Mouse (Mus musculus): ENCODE measurements at regions not wholly inside any gene's neighbourhood (a gene's known extent, or its start where the extent isn't known, plus 50 kb on each side); places are given as distances from the start of the nearest gene placed in this dataset.

DNA sequence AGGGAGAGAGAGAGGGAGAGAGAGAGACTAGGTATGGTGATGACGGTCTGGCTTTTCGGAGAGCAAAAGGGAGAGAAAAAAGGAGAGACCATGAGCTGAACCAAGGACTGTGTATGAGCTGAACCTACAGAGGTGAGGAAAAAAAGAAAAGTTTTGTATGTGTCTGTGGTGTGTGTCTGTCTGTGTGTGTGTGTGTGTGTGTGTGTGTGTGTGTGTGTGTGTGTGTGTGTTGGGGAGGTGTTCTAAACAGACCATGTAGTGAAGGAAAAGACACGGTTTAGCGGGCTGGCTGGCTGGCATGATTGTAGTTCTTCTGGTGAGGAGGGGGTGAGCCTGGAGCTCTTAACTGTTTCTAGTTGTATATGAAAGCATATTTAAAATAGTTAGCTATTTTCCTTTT lies 418.6 kb upstream of the Ubash3b start:
- Histone ChIP-seq H3K4me2 (peak overlapping the region; percentile 76), H3K4me3 (peak overlapping the region; percentile 85), H3K27me3 (replicated peaks) (no peaks in the 10 kb centered on the region), H3K9ac (peak overlapping the region; percentile 88), H3K27ac (ENCODE audit: poor library complexity, severe bottlenecking) (peak overlapping the region; percentile 82), H3K9me3 (replicated peaks) (no peaks in the 10 kb centered on the region), H3K4me1 (replicated peaks) (peaks cover 28% of the 10 kb centered on the region), H3K36me3 (no peaks in the 10 kb centered on the region)
- ATAC-seq (ENCODE audit: insufficient number of reproducible peaks, low FRiP score): peak; percentile 36; the same call in 1 of the 2 replicates
- WGBS: 1% methylated on average over 4 of the region's 4 CpGs

DNA sequence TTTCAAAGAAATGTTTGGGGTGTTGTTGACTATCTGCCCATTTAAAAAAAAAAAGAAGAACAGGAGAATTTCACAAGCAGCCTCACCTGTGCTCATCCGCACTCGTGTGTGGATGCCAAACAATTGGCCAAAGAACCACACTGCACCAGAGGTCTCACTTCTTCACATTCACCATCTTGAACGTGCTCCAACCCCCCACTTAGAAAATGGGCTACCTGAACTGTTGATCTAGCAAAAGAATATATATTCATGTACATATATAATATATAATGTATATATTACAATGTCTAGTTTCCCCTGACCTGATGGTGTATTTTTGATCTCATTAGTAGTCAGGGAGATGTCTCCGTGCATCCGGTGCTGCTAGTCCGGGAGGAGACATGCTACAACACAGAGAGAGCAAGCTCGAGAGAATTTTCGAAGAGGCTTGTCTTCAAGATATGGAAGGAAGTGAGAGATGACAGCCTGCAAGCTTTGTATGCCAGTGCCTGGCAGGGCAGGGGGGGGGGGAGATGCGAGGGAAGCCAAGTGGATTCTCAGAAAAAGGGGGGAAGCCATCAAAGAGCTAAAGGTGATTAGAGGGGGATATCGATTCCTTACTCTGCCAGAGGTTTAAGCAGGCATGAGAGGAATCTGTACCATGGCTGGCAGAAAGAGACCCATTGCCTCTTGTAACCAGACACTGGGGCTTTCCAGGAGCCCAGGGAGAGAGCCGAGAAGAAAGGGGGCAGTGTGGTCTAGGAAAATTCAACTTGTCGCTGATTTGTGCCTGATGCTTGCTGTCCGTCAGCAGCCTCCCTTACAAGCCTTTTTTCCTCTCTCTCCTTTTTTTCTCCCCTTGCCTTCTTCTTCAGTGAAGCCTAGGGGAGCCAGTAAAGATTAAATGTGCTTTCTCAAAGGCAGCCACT lies 417.9 kb upstream of the Ubash3b start:
- H3K27me3 ChIP-seq (replicated peaks): no peaks in the 10 kb centered on the region
- WGBS: 23% methylated on average over 13 of the region's 13 CpGs
- peak; percentile 66 for ATAC-seq (ENCODE audit: insufficient number of reproducible peaks, low FRiP score)
- H3K9ac ChIP-seq: peak overlapping the region; percentile 88
- H3K4me1 ChIP-seq (replicated peaks): peaks cover 28% of the 10 kb centered on the region
- no peaks in the 10 kb centered on the region for H3K9me3 ChIP-seq (replicated peaks)
- H3K36me3 ChIP-seq: no peaks in the 10 kb centered on the region
- peak overlapping the region; percentile 85 for H3K4me3 ChIP-seq
- H3K4me2 ChIP-seq: peak overlapping the region; percentile 76
- peak overlapping the region; percentile 82 for H3K27ac ChIP-seq (ENCODE audit: poor library complexity, severe bottlenecking)

DNA sequence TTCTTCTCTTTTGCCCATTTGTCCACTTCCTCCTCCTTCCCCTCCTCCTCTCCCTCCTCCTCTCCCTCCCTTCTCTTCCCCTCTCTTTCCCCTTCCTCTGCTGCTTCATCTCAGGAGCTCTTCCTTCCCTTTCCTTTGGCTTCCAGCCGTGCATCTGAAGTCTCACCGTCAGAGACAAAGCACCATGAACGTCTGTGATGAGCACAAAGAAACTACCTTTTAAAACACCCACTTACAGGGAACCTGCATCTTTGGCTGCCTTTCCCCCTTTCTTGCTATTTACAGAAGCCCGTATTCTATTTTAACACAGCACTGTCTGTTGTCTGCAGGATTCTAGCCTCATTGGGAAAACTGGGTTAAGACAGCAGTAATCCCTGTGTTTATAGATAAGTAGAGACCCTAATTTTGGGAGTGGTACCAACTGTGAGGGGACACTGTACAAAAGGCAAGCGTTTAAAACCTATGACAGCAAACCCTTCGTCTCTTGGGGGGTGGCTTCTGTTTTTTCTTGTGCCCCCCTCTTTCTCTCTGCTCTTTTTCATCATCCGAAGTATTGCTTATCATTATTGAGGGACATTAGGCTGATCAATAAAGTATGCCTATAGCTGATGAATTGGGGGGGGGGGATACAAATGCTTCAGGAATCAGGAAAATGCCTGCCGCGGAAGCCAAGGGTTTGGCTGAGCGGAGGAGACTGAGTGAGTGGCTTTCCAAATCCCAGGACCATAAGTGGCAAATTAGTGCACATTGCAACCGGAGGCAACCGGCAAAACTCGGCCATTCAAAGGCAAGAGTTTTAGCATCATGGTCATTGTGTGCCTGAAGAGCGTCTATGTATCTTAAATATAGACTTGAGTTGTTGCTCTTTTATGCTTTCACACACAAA lies 417.0 kb upstream of the Ubash3b start:
- H3K36me3 ChIP-seq: no peaks in the 10 kb centered on the region
- H3K4me2 ChIP-seq: no peak overlapping the region
- H3K9ac ChIP-seq: no peak overlapping the region
- no peak overlapping the region for H3K27ac ChIP-seq (ENCODE audit: poor library complexity, severe bottlenecking)
- H3K27me3 ChIP-seq (replicated peaks): no peaks in the 10 kb centered on the region
- peaks cover 24% of the 10 kb centered on the region for H3K4me1 ChIP-seq (replicated peaks)
- WGBS: 67% methylated on average over 14 of the region's 14 CpGs
- no peak for ATAC-seq (ENCODE audit: insufficient number of reproducible peaks, low FRiP score)
- no peak overlapping the region for H3K4me3 ChIP-seq
- no peaks in the 10 kb centered on the region for H3K9me3 ChIP-seq (replicated peaks)

DNA sequence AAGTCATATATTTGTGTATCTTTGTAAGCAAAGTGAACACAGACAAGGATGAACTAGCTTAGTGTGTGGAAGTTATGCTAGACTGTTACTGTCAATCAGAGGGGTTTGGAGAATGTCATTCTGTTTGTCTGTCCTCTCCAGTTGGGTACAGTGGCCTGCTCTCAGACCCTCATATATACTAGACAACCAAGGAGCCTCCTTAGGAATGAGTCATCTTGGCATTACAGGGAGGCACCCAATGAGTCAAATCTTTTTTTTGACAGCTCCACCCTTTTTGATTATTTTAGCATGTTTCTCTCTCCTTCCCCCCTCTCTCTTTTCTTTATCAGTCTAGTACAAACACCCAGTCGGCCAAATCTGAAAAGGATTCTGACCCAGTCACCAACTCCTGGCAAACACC lies 416.3 kb upstream of the Ubash3b start:
- Histone ChIP-seq H3K4me3 (no peak overlapping the region), H3K9ac (no peak overlapping the region), H3K36me3 (no peaks in the 10 kb centered on the region), H3K4me2 (no peak overlapping the region), H3K4me1 (replicated peaks) (peaks cover 22% of the 10 kb centered on the region), H3K27ac (ENCODE audit: poor library complexity, severe bottlenecking) (no peak overlapping the region), H3K9me3 (replicated peaks) (no peaks in the 10 kb centered on the region), H3K27me3 (replicated peaks) (0 out of 2 replicates have a peak, but pooled peaks cover 3% of the 10 kb centered on the region)
- WGBS: 41% methylated on average over 1 of the region's 1 CpGs
- ATAC-seq (ENCODE audit: insufficient number of reproducible peaks, low FRiP score): no peak

DNA sequence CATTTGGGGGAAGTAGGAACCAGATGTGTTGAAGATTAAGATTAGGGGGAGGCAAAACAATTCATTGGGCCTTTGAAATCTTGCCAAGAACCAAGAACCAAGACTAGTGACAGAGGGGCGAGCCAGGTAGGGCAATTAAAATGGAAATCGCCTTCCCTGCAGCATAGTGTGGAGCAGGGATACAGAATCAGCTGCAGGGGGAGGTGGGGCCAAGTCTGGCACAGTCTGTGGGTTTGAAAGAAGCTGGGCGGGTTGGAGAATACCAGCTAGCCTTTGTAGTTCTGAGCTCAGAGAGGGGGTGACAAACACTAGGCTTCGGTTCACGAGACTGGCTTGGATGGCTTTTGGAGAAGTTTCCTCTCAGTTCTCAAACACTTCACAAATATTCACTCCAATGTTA lies 414.3 kb upstream of the Ubash3b start:
- no peaks in the 10 kb centered on the region for H3K36me3 ChIP-seq
- no peak overlapping the region for H3K9ac ChIP-seq
- H3K9me3 ChIP-seq (replicated peaks): no peaks in the 10 kb centered on the region
- WGBS: 42% methylated on average over 5 of the region's 5 CpGs
- H3K4me2 ChIP-seq: no peak overlapping the region
- no peak overlapping the region for H3K27ac ChIP-seq (ENCODE audit: poor library complexity, severe bottlenecking)
- H3K4me3 ChIP-seq: no peak overlapping the region
- H3K4me1 ChIP-seq (replicated peaks): peaks cover 19% of the 10 kb centered on the region
- ATAC-seq (ENCODE audit: insufficient number of reproducible peaks, low FRiP score): no peak
- 0 out of 2 replicates have a peak, but pooled peaks cover 3% of the 10 kb centered on the region for H3K27me3 ChIP-seq (replicated peaks)

DNA sequence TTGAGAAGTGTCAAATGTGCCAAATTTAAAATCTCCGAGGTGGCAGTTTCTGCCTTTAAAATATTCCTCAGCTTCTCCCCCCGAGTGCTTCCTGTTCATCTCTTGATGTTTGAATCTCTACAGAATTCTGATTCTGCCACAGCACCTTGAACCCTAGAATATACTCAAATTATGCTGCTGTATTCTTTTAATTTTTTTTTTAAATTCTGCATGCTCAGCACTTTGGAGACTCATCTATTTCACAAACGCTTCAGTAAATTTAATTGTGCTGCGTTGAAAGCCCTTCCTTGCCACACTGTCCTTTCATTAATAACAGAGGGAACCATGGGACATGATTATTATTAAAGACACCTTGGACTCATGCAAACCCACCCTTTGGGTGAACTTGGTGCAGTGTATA lies 408.8 kb upstream of the Ubash3b start:
- H3K4me3 ChIP-seq: no peak overlapping the region
- H3K27ac ChIP-seq (ENCODE audit: poor library complexity, severe bottlenecking): no peak overlapping the region
- H3K9me3 ChIP-seq (replicated peaks): no peaks in the 10 kb centered on the region
- no peak for ATAC-seq (ENCODE audit: insufficient number of reproducible peaks, low FRiP score)
- H3K9ac ChIP-seq: no peak overlapping the region
- no peaks in the 10 kb centered on the region for H3K36me3 ChIP-seq
- H3K4me2 ChIP-seq: no peak overlapping the region
- no peaks in the 10 kb centered on the region for H3K4me1 ChIP-seq (replicated peaks)
- 0 out of 2 replicates have a peak, but pooled peaks cover 3% of the 10 kb centered on the region for H3K27me3 ChIP-seq (replicated peaks)
- WGBS: 86% methylated on average over 4 of the region's 4 CpGs

DNA sequence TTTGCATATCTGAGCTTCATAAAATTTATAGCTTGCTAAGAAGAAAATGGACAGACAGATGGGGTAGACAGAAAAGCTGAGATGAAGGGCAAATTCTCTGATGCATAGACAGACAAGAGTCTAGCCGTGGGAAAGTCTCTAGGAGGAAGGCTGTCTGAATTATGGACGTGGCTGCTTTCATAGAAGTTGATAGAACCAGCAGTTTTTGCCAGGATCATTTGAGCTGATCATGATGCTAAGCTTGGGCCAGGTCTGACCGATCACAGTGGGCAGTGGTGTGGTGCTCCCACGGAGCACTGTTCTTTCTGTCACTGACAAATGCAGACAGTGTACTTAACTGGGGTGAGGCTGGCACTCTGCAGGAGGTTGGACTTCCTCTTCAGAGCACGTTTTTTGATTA lies 405.0 kb upstream of the Ubash3b start:
- Histone ChIP-seq H3K4me2 (no peak overlapping the region), H3K36me3 (no peaks in the 10 kb centered on the region), H3K4me3 (no peak overlapping the region), H3K9me3 (replicated peaks) (no peaks in the 10 kb centered on the region), H3K27ac (ENCODE audit: poor library complexity, severe bottlenecking) (no peak overlapping the region), H3K27me3 (replicated peaks) (no peaks in the 10 kb centered on the region), H3K4me1 (replicated peaks) (no peaks in the 10 kb centered on the region), H3K9ac (no peak overlapping the region)
- no peak for ATAC-seq (ENCODE audit: insufficient number of reproducible peaks, low FRiP score)
- 68% methylated on average over 5 of the region's 5 CpGs for whole genome bisulfite sequencing

DNA sequence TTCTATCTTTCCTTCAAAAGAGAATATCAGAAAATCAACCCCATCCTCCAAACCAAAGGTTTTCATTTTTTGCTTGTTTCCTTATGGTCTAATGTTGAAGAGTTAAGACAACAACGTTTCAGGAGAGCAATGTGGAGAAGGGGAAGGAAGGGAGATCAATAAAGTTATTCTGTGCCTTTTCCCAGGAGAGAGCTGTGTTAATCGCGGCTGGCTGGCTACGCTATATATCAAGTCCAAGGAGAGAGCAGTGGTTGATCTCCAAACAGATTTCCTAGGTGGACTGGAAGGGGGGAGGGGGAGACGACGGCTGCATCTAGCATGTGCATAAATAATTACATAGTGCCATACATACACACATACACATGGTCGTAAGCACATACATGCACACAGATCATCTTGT lies 404.3 kb upstream of the Ubash3b start:
- H3K27ac ChIP-seq (ENCODE audit: poor library complexity, severe bottlenecking): no peak overlapping the region
- 90% methylated on average over 7 of the region's 7 CpGs for WGBS
- H3K36me3 ChIP-seq: no peaks in the 10 kb centered on the region
- H3K4me1 ChIP-seq (replicated peaks): no peaks in the 10 kb centered on the region
- H3K4me3 ChIP-seq: no peak overlapping the region
- H3K4me2 ChIP-seq: no peak overlapping the region
- no peak for ATAC-seq (ENCODE audit: insufficient number of reproducible peaks, low FRiP score)
- H3K27me3 ChIP-seq (replicated peaks): no peaks in the 10 kb centered on the region
- no peaks in the 10 kb centered on the region for H3K9me3 ChIP-seq (replicated peaks)
- H3K9ac ChIP-seq: no peak overlapping the region

DNA sequence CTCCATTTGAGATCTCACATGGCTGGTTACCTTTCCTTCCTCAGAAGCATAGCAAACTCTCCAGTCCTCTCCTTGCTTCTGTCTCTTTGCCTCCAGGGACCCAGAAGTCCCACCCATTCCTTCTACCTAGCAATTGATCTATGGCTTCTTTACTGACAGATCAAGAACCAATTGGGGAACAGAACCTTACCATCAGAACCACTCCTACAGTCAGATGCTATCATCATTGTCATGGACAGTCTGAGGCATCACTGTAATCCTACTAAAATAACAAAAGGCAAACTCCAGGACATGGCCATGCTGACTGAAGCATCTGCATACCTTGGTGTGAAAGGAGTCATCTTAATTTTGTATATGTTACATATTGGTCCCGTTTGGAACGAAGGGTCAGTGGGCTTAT lies 401.9 kb upstream of the Ubash3b start:
- no peak for ATAC-seq (ENCODE audit: insufficient number of reproducible peaks, low FRiP score)
- Histone ChIP-seq H3K4me1 (replicated peaks) (no peaks in the 10 kb centered on the region), H3K36me3 (no peaks in the 10 kb centered on the region), H3K27ac (ENCODE audit: poor library complexity, severe bottlenecking) (no peak overlapping the region), H3K9ac (no peak overlapping the region), H3K27me3 (replicated peaks) (no peaks in the 10 kb centered on the region), H3K4me2 (no peak overlapping the region), H3K9me3 (replicated peaks) (no peaks in the 10 kb centered on the region; the same call in 1 of the 2 replicates), H3K4me3 (no peak overlapping the region)
- 71% methylated on average over 2 of the region's 2 CpGs for WGBS

DNA sequence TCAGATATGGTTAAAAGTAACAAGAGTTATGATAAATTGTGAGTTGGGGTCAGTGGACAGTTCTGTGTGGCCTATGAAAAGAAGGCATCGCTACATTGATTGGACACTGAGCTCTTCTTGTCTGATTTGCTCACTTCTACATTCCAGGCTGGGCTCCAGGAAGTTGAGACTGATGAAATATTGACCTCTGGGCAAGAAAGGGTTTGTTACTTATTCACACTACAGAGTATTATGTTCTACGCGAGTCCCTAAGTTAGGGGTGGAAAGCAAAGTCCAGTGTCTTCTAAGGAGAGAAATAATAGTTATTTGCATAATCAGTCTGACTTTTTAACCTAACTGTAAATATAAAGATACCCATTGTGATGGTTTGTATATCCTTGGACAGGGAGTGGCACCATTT lies 397.0 kb upstream of the Ubash3b start:
- H3K4me1 ChIP-seq (replicated peaks): no peaks in the 10 kb centered on the region
- H3K9me3 ChIP-seq (replicated peaks): no peaks in the 10 kb centered on the region; the same call in 1 of the 2 replicates
- no peaks in the 10 kb centered on the region for H3K27me3 ChIP-seq (replicated peaks)
- no peak overlapping the region for H3K9ac ChIP-seq
- H3K36me3 ChIP-seq: no peaks in the 10 kb centered on the region
- no peak overlapping the region for H3K4me3 ChIP-seq
- ATAC-seq (ENCODE audit: insufficient number of reproducible peaks, low FRiP score): no peak
- 90% methylated on average over 3 of the region's 3 CpGs for WGBS
- H3K4me2 ChIP-seq: no peak overlapping the region
- no peak overlapping the region for H3K27ac ChIP-seq (ENCODE audit: poor library complexity, severe bottlenecking)

DNA sequence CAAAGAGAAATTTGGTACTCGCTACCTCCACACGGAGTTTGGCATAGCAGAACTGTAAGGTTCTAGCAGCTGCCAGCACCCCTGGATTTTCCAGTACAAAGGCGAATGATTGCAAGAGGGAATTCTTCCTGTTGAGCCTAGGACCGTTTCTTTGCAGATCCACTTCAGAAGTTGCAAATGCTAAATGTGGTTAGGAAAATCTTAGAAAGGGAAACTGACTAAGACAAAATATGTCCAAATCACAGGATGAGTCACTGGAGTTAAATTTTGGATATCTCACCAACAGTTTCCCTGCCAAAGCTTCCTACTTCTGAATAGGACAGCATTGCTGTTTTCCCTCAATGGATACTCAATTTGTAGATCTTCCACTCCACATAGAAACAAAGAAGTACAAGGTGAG lies 395.4 kb upstream of the Ubash3b start:
- H3K4me1 ChIP-seq (replicated peaks): no peaks in the 10 kb centered on the region
- no peak overlapping the region for H3K4me3 ChIP-seq
- no peaks in the 10 kb centered on the region for H3K27me3 ChIP-seq (replicated peaks)
- ATAC-seq (ENCODE audit: insufficient number of reproducible peaks, low FRiP score): no peak
- no peak overlapping the region for H3K27ac ChIP-seq (ENCODE audit: poor library complexity, severe bottlenecking)
- no peaks in the 10 kb centered on the region; the same call in 1 of the 2 replicates for H3K9me3 ChIP-seq (replicated peaks)
- H3K4me2 ChIP-seq: no peak overlapping the region
- no peak overlapping the region for H3K9ac ChIP-seq
- 84% methylated on average over 4 of the region's 4 CpGs for WGBS
- H3K36me3 ChIP-seq: no peaks in the 10 kb centered on the region
